Mouse (Mus musculus): Measurements from ENCODE around the gene Otulin. TPM values are rescaled to one million over a fixed set of nuclear protein-coding genes. Genes with fewer than 3 reads are reported as not detected.
A peak's percentile ranks its signal among the peaks of the same experiment; 100 is the strongest.

Gene Otulin
- total RNA-seq, 4 experiments from 2014 or later, result 17.6 to 22.3 (median 20.1) TPM

DNA sequence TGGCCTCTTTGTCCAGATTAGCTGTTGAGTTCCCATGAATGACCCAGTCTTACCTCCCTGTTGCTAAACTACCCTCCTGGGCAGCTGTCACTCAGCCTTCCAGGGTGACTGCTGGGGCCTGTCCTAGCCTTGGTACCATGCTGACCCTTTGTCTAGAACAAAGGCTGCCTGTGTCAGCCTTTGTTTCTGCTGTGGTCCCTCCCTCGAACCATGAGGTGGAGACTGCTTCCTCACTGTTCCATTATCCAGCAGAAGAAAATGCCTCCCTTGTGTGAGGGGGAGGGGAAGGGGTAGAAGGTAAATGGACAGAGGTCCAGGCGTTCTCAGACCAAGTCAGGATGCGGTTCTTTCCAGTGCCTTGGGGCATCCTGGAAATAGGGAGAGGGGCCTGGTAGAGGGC, 48.9 kb downstream of the Otulin start:
- DNase-seq (ENCODE audit: low spot score in 2 of 2), result no peak

DNA sequence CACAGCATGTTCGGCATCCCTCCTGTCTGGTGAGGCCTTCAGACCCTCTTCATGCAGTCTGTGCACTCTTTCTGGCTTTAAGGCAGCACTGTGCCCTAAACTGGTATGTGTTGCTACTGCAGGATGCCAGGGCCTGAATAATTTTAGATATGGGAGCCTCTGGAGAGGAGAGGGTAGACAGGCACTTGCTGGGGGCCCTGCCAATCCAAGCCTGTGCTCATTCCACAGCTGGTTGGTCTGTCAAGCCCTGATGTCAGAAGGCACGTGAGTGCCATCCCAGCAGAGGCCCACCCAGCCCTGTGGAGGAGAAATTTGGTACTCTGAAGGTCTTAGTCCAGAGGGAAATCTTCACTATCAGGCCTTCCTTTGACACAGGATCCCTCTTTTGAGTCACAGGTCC, 49.7 kb downstream of the Otulin start:
- DNase-seq (ENCODE audit: low spot score in 2 of 2), result no peak

DNA sequence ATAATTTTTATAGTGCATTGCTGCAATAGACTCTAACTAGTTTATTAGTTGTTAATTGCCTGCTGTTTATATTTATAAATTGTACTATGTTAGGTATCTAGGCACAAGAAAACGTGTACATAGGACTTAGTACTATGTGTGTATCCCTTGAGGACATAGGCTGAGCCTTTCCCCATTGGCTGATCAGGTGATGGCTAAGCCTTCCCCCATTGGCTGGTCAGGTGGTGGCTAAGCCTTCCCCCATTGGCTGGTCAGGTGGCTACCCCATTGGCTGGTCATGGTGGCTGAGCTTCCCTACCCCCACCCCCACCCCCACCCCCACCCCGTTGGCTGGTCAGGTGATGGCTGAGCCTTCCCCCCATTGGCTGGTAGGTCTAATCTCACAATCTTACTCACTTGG, 50.6 kb downstream of the Otulin start:
- DNase-seq (ENCODE audit: low spot score in 2 of 2), result no peak

DNA sequence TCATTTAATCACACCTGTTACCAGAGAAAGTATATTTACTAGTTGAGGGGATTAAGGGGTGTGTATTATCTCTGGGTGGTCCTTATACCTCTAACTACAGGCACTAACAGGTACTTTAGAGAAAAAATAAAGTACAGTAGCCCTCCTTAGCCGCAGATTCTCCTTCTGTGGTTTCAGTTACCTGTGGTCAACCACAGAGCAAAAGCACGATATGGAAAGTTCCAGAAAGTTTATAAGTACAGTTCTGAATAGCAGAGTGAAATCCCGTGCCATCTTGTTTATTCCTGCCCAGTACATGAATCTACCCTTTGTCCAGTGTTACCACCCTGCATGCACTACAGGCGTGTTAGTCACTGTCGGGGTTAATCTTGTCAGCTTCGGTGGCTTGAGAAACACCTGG, 51.6 kb downstream of the Otulin start:
- DNase-seq (ENCODE audit: low spot score in 2 of 2), result no peak

DNA sequence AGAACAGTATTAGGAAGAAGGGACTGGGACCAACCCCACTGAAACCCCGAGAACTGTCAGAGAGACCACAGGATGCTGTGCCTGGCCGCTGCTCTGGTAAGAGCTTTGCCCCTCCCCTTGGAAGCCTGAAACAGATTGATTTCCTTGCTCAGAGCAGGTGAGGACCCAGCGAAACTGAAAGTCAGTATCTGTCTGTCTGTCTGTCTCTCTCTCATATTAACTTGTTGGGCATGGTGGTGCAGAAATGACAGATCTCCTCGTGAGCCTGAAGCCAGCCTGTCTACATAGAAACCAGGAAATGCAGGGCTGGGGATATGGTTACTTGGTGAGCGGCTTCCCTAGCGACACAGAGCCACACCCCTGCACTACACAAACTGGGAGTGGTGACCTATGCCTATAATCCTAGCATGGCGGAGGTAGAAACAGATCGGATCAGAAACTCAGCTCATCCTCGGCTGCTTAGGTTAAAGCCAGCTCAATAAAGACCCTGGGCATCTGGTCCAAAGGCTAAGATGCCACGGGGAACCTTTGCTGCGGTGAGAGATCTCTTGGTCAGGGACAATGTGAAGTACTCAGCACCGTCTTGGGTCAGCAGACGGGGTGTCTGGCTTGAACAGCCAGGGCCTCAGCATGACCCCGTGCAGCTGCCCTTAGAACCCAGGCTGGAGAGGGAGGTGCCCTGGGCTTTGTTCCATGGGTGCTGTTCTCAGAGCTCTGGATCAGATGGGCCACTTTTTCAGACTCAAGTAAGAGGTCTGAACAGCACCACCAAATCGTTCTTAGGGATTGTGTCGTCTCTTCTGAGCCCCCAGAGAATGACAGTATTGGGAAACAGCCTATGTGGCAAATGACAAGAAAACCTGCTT, 52.3 kb downstream of the Otulin start:
- no peak for DNase-seq (ENCODE audit: low spot score in 2 of 2)

DNA sequence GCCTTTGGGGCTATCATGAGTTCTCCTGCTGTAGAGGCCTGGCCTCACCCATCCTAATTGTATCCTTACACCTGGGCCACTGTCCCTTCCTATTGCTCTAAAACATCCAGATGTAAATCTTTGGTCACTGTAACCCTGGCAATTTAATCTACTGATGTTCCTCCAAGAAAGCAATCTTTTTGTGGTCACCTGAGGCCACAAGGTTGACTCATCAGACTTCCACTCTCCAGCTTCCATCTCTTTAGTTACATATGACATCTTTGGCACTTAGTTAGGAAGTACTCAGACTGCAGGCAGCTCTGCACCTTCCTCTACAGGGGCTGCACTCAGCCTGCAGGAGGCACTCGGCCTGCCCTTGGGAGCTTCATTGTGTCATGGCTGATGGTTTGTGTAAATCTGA, 53.6 kb downstream of the Otulin start:
- DNase-seq (ENCODE audit: low spot score in 2 of 2), result no peak

DNA sequence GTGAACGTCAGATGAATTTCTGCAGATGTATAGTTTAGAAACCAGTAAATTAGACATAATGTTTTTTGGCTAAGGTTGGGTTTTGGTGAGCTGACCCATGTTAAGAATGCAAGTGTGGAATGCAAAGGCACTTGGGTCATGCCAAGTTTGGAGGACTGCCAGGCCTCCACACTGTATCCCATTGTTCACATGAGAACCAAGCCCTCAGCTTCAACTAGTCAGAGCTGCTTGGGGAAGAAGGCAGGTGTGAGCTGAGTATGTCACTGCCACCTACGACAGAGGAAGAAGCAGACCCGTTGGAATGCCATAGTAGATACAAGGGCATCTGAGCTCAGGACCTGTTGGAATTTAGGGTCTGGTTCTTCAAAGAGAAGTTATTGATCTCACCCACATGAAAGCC, 54.6 kb downstream of the Otulin start:
- no peak for DNase-seq (ENCODE audit: low spot score in 2 of 2)

DNA sequence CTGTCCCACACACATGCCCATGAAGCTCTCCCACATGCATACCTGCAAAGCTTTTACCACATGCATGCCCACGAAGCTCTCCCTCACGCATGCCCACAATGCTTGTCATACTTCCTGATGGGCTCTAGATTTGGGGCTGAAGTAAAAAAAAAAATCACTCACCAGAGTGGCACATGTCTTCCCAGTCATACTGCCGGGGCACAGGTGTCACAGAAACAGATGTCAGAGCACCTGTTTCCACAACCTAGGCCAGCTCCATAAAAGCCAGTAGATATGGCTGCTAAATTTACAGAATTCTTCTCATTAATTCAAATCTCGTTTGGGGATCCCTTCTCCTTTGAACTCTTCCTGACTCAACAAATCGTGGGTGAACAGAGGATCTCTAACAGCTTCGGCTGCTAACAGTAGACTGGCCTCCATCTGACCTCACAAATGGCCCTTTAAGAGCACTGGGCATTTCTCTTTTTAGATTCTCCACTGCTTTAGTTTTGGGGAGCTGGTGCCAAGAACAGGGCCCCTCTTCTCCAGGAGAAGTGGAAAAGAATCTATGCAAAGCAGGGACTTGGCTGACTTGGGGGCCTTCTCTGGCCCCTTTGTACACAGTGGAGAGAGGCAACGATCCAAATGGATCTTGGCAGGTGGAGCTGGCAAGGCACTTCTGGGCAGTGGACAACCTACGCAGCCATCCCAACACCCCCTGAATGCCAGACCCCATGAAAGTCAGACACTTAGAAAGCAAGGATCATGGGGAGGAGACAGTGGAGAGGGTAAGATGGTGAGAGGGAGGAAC, 55.3 kb downstream of the Otulin start:
- no peak for DNase-seq (ENCODE audit: low spot score in 2 of 2)

DNA sequence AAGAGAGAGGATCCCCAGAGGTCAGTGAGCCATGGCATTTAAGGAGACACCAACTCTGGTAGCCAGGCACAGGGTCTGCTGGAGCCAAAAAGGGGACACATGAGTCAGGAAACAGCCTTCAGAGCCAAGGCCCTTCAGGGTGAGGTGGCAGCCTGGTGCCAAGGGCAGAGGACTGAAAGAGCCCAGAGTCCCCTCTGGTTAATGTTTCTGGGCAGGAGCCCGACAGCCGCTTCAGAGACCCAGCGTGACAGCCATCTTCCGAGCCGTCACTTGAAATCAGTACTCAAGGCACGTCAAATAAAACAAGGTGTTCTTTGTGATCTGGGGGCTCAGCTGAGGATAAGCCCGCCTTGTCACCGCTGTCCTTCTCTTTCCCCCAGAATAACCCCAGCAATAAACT, 59.3 kb downstream of the Otulin start:
- peak; percentile 53 to 74 for DNase-seq (ENCODE audit: low spot score in 2 of 2)

DNA sequence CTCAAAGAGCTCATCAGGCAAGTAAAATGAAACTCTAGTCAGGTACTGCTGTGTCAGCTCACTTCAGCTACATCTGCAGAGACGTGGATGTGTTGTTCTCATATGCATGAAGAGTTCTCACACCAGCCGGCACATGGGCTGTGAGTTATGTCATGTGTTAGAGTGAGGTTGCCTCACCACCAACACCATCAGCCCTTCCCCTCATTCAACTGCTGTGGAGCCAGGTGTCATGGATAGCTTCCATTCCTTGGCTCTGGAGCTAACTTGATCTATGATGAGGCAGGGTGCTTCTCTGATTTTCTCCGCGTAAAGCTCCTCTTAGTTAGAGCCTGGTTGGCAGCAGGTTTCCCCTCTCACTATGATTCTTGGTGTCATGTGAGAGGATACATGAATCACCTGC, 60.1 kb downstream of the Otulin start:
- no peak for DNase-seq (ENCODE audit: low spot score in 2 of 2)

DNA sequence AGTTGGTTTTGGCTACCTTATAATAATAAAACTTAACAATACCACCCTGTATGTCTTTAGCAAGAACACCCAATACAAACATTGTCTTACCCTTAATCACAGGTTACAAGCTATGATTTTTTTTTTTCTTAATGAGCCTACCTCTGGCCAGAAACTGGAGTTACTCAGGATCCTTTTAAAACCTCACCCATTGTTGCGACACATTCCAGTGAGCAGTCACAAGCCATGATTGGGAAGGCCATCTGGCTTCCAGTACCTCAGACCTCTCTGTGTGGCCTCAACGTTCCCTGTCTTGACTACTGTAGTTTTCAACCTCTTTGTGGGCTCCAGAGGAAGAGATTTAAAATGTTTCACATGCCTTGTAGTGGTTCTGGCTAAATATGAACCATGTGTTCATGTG, 60.6 kb downstream of the Otulin start:
- no peak for DNase-seq (ENCODE audit: low spot score in 2 of 2)

DNA sequence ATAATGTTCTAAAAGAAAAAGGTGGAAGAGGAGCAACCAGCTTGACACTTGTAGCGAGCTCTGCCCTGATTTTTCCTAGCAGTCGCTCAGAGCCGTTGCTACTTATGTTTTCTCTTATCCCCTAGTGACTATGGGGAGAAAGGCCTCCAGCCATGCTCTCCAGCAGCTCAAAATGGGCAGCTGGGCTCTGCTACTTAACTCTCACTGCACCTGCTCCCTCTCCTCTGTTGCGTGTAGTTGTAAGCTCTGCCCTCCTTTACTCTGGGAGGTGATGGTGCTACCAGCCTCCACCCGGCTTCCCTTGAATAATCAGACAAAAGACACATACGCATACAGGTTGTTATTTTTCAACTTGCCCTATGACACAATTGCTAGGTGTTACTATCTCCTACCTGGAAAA, 62.1 kb downstream of the Otulin start:
- DNase-seq (ENCODE audit: low spot score in 2 of 2), result no peak

DNA sequence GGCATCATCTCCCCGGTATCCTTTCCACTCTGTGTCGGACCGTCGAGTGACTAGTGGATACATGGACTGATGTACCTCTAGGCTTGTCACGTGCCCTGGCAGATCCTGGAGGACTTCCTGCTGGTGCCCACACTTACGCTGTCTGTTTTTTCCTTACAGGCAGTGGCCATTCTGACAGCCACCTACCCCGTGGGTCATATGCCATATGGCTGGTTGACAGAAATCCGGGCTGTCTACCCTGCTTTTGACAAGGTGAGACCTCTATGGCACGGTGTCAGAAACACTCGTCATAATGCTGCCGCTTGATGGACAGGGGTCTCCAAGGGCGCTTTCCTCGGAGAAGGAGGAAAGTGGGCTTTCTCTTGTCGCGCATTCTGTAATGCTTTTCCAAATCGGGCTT, 63.1 kb downstream of the Otulin start:
- no peak for DNase-seq (ENCODE audit: low spot score in 2 of 2)

DNA sequence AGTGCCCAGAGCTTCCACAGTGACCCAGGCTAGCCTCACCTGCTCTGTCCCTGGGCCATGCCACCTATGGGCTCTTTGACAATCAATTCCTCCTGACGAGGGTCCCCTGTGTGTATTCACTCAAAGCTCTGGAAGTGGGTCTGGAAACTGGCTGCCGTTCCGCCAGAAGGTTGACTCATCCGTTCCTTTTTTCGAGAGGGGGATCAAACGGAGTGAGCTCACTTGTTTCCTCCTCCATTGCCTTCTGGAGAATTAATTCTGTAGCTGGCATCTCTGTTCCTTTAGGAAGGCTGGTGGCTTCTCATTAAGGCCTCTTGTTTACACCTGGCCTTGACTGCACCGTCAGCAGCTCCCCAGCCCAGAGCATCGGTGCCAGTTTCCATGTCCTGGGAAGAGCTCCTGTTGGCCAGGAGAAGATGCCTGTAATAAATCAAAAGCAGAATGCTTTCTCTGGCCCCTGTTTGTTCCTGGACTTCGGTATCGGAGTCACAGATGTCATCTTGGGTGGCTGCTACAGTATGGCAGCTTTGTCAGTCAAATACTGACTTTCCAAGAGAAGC, 64.8 kb downstream of the Otulin start:
- no peak for DNase-seq (ENCODE audit: low spot score in 2 of 2)

DNA sequence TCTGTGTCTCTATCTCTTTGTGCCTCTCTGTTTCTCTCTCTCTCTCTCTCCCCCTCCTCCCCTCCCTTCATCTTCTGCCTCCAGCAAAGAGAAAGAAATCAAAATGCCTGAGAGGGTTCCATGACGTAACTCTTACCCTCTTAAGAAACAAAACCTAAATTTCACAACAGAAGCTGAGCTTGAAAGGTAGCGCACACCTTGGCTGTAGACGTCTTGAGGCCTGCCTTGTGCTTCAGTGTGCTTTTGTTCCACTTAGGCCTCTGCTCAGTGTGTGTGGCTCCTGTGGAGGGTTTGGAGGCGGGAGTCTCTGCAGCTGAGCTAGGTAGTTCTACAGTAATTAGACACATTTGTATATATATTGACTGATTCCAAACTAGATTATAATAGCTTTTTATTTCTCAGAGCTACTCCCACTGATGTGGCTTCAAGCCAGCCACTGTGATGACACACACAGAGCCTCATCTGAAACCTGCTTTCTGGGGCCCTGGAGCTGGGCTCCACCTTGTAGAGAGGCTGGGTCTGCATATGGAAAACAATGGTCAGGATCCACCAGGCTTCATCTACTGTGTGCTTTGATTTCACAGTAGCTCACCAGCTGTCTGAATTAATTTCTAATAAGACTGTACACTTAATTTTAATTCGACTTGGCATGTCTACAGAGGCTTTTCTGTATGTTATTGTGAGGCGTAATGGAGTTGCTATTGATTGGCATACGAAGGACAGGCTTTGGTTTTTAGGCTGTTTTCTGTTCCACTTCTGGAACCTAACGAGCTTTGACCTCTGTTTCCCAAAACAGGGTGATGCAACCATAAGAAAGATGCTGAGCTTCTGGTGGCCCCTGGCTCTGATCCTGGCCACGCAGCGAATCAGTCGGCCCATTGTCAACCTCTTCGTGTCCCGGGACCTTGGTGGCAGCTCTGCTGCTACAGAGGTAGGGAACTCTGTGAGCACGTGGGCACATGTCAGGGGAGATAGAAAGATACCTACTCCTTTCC, 66.1 kb downstream of the Otulin start:
- DNase-seq (ENCODE audit: low spot score in 2 of 2), result no peak

DNA sequence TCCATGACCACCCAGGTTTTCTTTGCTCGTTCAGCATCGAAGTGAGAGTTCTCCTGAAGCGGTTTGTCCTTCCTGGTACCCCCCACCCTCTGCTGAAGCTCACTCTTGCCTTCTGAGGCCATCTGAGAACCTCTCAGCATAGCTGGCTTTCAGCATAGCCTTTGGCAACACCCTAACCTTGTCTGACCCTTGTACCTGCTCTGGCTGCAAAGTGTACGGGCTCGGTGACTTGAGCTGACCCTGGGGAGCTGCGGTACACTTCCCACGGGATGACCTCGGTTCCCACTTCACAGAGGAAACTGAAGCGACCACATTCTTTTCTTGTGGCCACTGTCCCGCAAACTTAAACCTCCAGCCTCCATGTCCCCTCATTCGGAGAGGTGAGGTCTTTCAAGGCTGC, 70.2 kb downstream of the Otulin start:
- DNase-seq (ENCODE audit: low spot score in 2 of 2), result no peak

DNA sequence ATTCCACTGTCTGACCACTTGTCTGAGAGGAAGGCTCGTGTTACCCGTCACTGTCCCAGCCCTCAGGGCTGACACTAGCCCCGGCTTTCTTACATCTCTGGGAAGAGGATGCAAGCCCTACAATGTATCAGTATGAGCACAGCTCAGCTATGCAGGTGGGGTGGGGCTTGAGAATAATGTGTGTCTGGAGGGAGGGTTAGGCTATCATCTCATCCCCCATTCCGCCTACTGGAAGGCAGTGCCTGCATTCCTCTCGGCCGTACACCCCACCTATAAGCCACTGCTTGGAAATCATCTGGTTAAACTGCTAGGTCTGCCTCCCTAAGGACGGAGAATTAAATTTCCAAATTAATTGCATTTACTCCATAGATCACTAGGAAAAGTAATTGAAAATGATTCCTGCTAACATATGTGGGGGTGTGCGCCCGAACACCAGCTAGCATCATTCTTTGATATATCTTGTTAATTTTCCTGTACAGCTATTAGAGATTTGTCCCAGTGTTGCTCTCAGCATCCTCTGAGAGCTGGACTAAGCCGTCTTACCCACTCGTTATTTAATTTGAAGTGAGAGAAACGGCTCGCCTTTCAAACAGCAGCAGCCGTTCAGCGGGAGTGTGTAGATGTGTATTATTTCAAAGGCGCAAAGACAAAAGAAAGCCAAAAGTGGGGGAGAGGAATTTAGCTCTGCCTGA, 71.9 kb downstream of the Otulin start:
- DNase-seq (ENCODE audit: low spot score in 2 of 2), result no peak

DNA sequence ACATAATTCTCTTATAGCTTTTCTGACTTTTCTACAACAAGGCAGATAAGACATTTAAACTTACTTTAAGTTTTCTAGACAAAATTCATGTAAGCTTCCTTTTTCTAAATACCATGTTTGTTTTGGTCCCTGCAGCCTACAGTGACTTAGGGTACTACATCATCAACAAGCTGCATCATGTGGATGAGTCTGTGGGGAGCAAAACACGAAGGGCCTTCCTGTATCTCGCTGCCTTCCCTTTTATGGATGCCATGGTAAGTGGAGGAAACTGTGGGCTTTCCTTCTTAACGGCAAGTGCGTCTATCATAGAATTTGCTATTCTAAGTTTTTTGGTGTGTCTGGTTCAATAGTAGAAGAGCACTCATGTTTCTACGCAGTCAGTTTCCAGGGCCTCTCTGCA, 76.9 kb downstream of the Otulin start:
- DNase-seq (ENCODE audit: low spot score in 2 of 2), result no peak

DNA sequence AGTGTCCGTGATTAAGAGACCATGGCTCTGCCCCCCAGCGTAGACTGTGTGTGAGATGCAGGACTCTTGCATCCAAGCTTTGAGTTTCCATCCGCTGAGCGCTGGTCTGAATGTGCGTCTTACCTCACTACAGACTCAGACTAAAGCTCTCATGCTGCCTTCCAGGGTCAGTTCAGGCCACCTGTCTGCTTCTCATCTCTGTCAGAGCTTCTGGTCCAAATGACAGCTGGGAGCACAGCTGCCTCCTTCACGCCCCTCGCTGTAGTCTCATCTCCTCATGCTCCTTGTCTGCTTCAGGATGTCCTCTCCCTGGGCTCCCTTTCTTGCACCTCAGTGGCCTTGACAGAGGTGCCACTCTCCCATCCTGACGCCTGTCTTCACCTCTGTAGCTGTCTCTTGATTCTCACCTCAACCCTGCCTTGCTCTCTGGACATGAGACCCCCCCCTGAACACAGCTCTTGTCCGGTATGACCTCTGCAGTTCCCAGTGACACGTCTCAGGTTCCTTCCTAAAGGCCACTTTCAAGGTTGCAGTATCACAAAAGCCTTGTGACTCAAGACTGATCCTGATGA, 78.3 kb downstream of the Otulin start:
- DNase-seq (ENCODE audit: low spot score in 2 of 2), result no peak

All from gastrocnemius, adult 8-10 months (tissue).